Comparison of ENCODE assay signal across 14 mouse cellular contexts in genomic region chr5:104061936-104062772, GRCm38 (mm10). TPM values are rescaled to one million over a fixed set of nuclear protein-coding genes. Genes with fewer than 3 reads are reported as not detected.
DNase-seq lines count a peak whose midpoint lies in the region; ATAC-seq and TF ChIP-seq lines count a peak whose summit lies in the region.
"Had no signal": no experiment of that assay in that cellular context is flagged by ENCODE, and none has a peak within 500 bp of the region (broad histone marks: within the 10 kb centered on the region; RNA-seq: fewer than 3 reads in every experiment).

No protein-coding gene starts in this region.

- H3K4me1 ChIP-seq in hindbrain, embryonic 16.5 days (ENCODE audit: control insufficient read depth, insufficient read depth, low read depth, low read length), result no peaks in the 10 kb centered on the region
- H3K4me1 ChIP-seq in hindbrain, embryonic 14.5 days (replicated peaks; ENCODE audit: control insufficient read depth, insufficient read depth, low read length), result no peaks in the 10 kb centered on the region
- peaks cover 15 to 20% of the 10 kb centered on the region in 2 experiments for H3K4me1 ChIP-seq in MEL (ENCODE audit: control insufficient read depth in 1 of 2, insufficient read depth in 2 of 2, low read length in 2 of 2)
- H3K4me1 ChIP-seq in stomach, postnatal 0 days (replicated peaks; ENCODE audit: control insufficient read depth, insufficient read depth), result no peaks in the 10 kb centered on the region
- H3K4me1 ChIP-seq: midbrain, embryonic 10.5 days had no signal

- TF ChIP-seq RAD21 in MEL (IDR thresholded peaks at IDR 0.05; ENCODE audit: low read depth, low read length), result no peak

- no peaks in the 10 kb centered on the region for H3K79me2 ChIP-seq in MEL (ENCODE audit: control insufficient read depth, insufficient read depth, low read length, poor library complexity)

- H3K27ac ChIP-seq in hindbrain, embryonic 16.5 days (ENCODE audit: low read depth, low read length), result no peak overlapping the region
- no peak overlapping the region for H3K27ac ChIP-seq in hindbrain, embryonic 14.5 days
- peak overlapping the region; percentile 92 for H3K27ac ChIP-seq in MEL (ENCODE audit: control insufficient read depth, low read depth, low read length)
- H3K27ac ChIP-seq in stomach, postnatal 0 days (replicated peaks), result no peak overlapping the region
- H3K27ac ChIP-seq: midbrain, embryonic 10.5 days had no signal

- no peak for TF ChIP-seq POLR2A in MEL (IDR thresholded peaks at IDR 0.05; ENCODE audit: control insufficient read depth in 1 of 2, insufficient read depth in 1 of 2, low read depth in 1 of 2, low read length in 2 of 2, poor library complexity in 1 of 2)

- DNase-seq in hindbrain, embryonic 14.5 days (ENCODE audit: low spot score), result no peak
- no peak for DNase-seq in MEL (ENCODE audit: low read depth, low spot score)
- no peak for DNase-seq in stomach, postnatal 0 days (ENCODE audit: low spot score)
- DNase-seq in kidney, postnatal 14 days, result no peak
- DNase-seq: lung, adult 2 months; thymus, postnatal 4 days had no signal

- ATAC-seq in hindbrain, embryonic 16.5 days, result peak; percentile 50; the same call in 1 of the 2 replicates
- ATAC-seq in hindbrain, embryonic 14.5 days (ENCODE audit: low FRiP score), result no peak
- 0 out of 2 replicates have a peak, but pooled peaks have one; percentile 5 for ATAC-seq in common myeloid progenitor, adult 5-6 weeks (replicated peaks; ENCODE audit: low read depth, poor library complexity, severe bottlenecking)
- ATAC-seq in megakaryocyte-erythroid progenitor cell, adult 5-6 weeks (replicated peaks; ENCODE audit: low FRiP score, low TSS enrichment, poor library complexity, severe bottlenecking), result peak; percentile 53
- ATAC-seq in stomach, postnatal 0 days (ENCODE audit: low FRiP score, low TSS enrichment), result no peak

- TF ChIP-seq EP300 in MEL (IDR thresholded peaks at IDR 0.05; ENCODE audit: low read depth in 1 of 2, low read length in 2 of 2), result no peak
- no peak for TF ChIP-seq EP300 in stomach, postnatal 0 days (optimal IDR thresholded peaks at IDR 0.05)

- no peaks in the 10 kb centered on the region for H3K9me3 ChIP-seq in hindbrain, embryonic 16.5 days (ENCODE audit: control insufficient read depth, low read length)
- H3K9me3 ChIP-seq in hindbrain, embryonic 14.5 days (ENCODE audit: control insufficient read depth, low read length), result no peaks in the 10 kb centered on the region
- H3K9me3 ChIP-seq in MEL (replicated peaks; ENCODE audit: insufficient read depth, low read length), result no peaks in the 10 kb centered on the region
- no peaks in the 10 kb centered on the region for H3K9me3 ChIP-seq in stomach, postnatal 0 days (ENCODE audit: control insufficient read depth, low read length)
- H3K9me3 ChIP-seq: midbrain, embryonic 10.5 days had no signal

- 79% methylated on average over 13 of the region's 13 CpGs for WGBS in hindbrain, embryonic 16.5 days
- 80% methylated on average over 13 of the region's 13 CpGs for WGBS in hindbrain, embryonic 14.5 days
- WGBS in stomach, postnatal 0 days, result 72% methylated on average over 13 of the region's 13 CpGs

- no peak for TF ChIP-seq CTCF in MEL (IDR thresholded peaks at IDR 0.05 in 2 of 3, conservative IDR thresholded peaks at IDR 0.05 in 1 of 3; ENCODE audit: control insufficient read depth in 1 of 3, insufficient read depth in 1 of 3, low read depth in 2 of 3, low read length in 3 of 3, poor library complexity in 1 of 3, severe bottlenecking in 1 of 3)
- no peak for TF ChIP-seq CTCF in stomach, postnatal 0 days (IDR thresholded peaks at IDR 0.05; ENCODE audit: low read depth)

- H3K4me3 ChIP-seq in hindbrain, embryonic 16.5 days (ENCODE audit: low read length), result no peak overlapping the region
- H3K4me3 ChIP-seq in hindbrain, embryonic 14.5 days (replicated peaks; ENCODE audit: low read length), result no peak overlapping the region
- H3K4me3 ChIP-seq in MEL (ENCODE audit: control insufficient read depth in 1 of 2, insufficient read depth in 1 of 2, low read depth in 2 of 2, low read length in 2 of 2), result no peak overlapping the region
- no peak overlapping the region for H3K4me3 ChIP-seq in stomach, postnatal 0 days (ENCODE audit: low read depth, low read length)
- H3K4me3 ChIP-seq: midbrain, embryonic 10.5 days had no signal

- H3K36me3 ChIP-seq in hindbrain, embryonic 16.5 days (ENCODE audit: control insufficient read depth, insufficient read depth, low read length), result peaks cover 16% of the 10 kb centered on the region
- H3K36me3 ChIP-seq in hindbrain, embryonic 14.5 days (replicated peaks; ENCODE audit: control insufficient read depth, insufficient read depth), result peaks cover 57% of the 10 kb centered on the region
- H3K36me3 ChIP-seq in MEL (ENCODE audit: control insufficient read depth in 1 of 2, insufficient read depth in 2 of 2, low read length in 2 of 2), result peaks cover 8 to 25% of the 10 kb centered on the region in 2 experiments
- H3K36me3 ChIP-seq in stomach, postnatal 0 days (ENCODE audit: control insufficient read depth, insufficient read depth, low read length), result peaks cover 6% of the 10 kb centered on the region; the same call in 1 of the 2 replicates

- H3K9ac ChIP-seq in hindbrain, embryonic 16.5 days (ENCODE audit: low read depth, low read length), result no peak overlapping the region
- no peak overlapping the region for H3K9ac ChIP-seq in hindbrain, embryonic 14.5 days
- 0 out of 2 replicates have a peak overlapping the region, but pooled peaks have one; percentile 3 for H3K9ac ChIP-seq in MEL (ENCODE audit: control insufficient read depth, low read depth, low read length, poor library complexity, severe bottlenecking)
- no peak overlapping the region for H3K9ac ChIP-seq in stomach, postnatal 0 days (ENCODE audit: low read length)

- H3K4me2 ChIP-seq in hindbrain, embryonic 16.5 days (ENCODE audit: low read length), result no peak overlapping the region
- H3K4me2 ChIP-seq in hindbrain, embryonic 14.5 days (replicated peaks), result no peak overlapping the region
- no peak overlapping the region for H3K4me2 ChIP-seq in stomach, postnatal 0 days (replicated peaks; ENCODE audit: low read depth)

- no peaks in the 10 kb centered on the region for H3K27me3 ChIP-seq in hindbrain, embryonic 16.5 days (replicated peaks; ENCODE audit: control insufficient read depth, insufficient read depth, low read length)
- H3K27me3 ChIP-seq in hindbrain, embryonic 14.5 days (ENCODE audit: control insufficient read depth, insufficient read depth, low read length), result no peaks in the 10 kb centered on the region
- H3K27me3 ChIP-seq in MEL (ENCODE audit: control insufficient read depth in 1 of 2, insufficient read depth in 2 of 2, low read length in 2 of 2), result no peaks in the 10 kb centered on the region
- H3K27me3 ChIP-seq in stomach, postnatal 0 days (ENCODE audit: control insufficient read depth, insufficient read depth, low read length), result no peaks in the 10 kb centered on the region

RNA-seq across cellular contexts. Expression of gene Gm17660, which starts 15.3 kb away (rescaled TPM):
- polyA plus RNA-seq in hindbrain, embryonic 16.5 days (2015; fragmentation: Nextera tagmentation; extraction: Ambion mirVana), result 0.44 TPM in 1 of 2 replicates, not detected in the other
- polyA plus RNA-seq in hindbrain, embryonic 14.5 days (2014; fragmentation: Nextera tagmentation; extraction: Ambion mirVana), result not detected in 2 replicates
- not detected in 2 replicates for total RNA-seq in MEL (2012; rRNA removed)
- not detected for polyA plus RNA-seq in MEL (2012; ENCODE audit: insufficient read depth in 1 of 2, insufficient read length in 2 of 2, low read depth in 1 of 2, low replicate concordance in 2 of 2, missing spikeins in 1 of 2)
- total RNA-seq in common myeloid progenitor, adult 5-6 weeks (2017), result not detected in 2 replicates
- total RNA-seq in megakaryocyte-erythroid progenitor cell, adult 5-6 weeks (2014; fragmentation: Nextera tagmentation), result not detected in 2 replicates
- total RNA-seq in megakaryocyte-erythroid progenitor cell, adult 5-6 weeks (2017), result not detected in 2 replicates
- 0.35 TPM in 1 of 2 replicates, not detected in the other for polyA plus RNA-seq in stomach, postnatal 0 days (2015; fragmentation: Nextera tagmentation; extraction: Ambion mirVana)
- total RNA-seq: left cerebral cortex, postnatal 14 days had no signal
- polyA plus RNA-seq: gonadal fat pad, adult 2 months; heart, postnatal 0 days; intestine, embryonic 14.5 days; lung, adult 2 months; midbrain, embryonic 10.5 days had no signal

RNA-seq across cellular contexts. Expression of gene Nudt9, which starts 16.0 kb away (rescaled TPM):
- 68.4 and 71.7 TPM in 2 replicates for polyA plus RNA-seq in hindbrain, embryonic 16.5 days (2015; fragmentation: Nextera tagmentation; extraction: Ambion mirVana)
- polyA plus RNA-seq in hindbrain, embryonic 14.5 days (2014; fragmentation: Nextera tagmentation; extraction: Ambion mirVana), result 63.8 and 67.2 TPM in 2 replicates
- 83.2 and 102 TPM in 2 replicates for total RNA-seq in MEL (2012; rRNA removed)
- polyA plus RNA-seq in MEL (2012; ENCODE audit: insufficient read depth in 1 of 2, insufficient read length in 2 of 2, low read depth in 1 of 2, low replicate concordance in 2 of 2, missing spikeins in 1 of 2), result 100 to 1,000 TPM in 1 of 2 experiments, not detected in 1; 125 TPM
- 62.6 and 65.2 TPM in 2 replicates for total RNA-seq in common myeloid progenitor, adult 5-6 weeks (2017)
- 117 and 120 TPM in 2 replicates for total RNA-seq in megakaryocyte-erythroid progenitor cell, adult 5-6 weeks (2014; fragmentation: Nextera tagmentation)
- total RNA-seq in megakaryocyte-erythroid progenitor cell, adult 5-6 weeks (2017), result 159 and 167 TPM in 2 replicates
- polyA plus RNA-seq in stomach, postnatal 0 days (2015; fragmentation: Nextera tagmentation; extraction: Ambion mirVana), result 53.0 and 57.1 TPM in 2 replicates

RNA-seq across cellular contexts. Expression of gene Hsd17b11, which starts 40.4 kb away (rescaled TPM):
- polyA plus RNA-seq in hindbrain, embryonic 16.5 days (2015; fragmentation: Nextera tagmentation; extraction: Ambion mirVana), result 2.9 and 3.1 TPM in 2 replicates
- 3.3 and 3.5 TPM in 2 replicates for polyA plus RNA-seq in hindbrain, embryonic 14.5 days (2014; fragmentation: Nextera tagmentation; extraction: Ambion mirVana)
- 8.7 and 11.2 TPM in 2 replicates for total RNA-seq in MEL (2012; rRNA removed)
- 10 to 100 TPM in 1 of 2 experiments, not detected in 1; 16.0 TPM for polyA plus RNA-seq in MEL (2012; ENCODE audit: insufficient read depth in 1 of 2, insufficient read length in 2 of 2, low read depth in 1 of 2, low replicate concordance in 2 of 2, missing spikeins in 1 of 2)
- total RNA-seq in common myeloid progenitor, adult 5-6 weeks (2017), result 40.1 and 54.7 TPM in 2 replicates
- total RNA-seq in megakaryocyte-erythroid progenitor cell, adult 5-6 weeks (2014; fragmentation: Nextera tagmentation), result 4.9 and 5.6 TPM in 2 replicates
- total RNA-seq in megakaryocyte-erythroid progenitor cell, adult 5-6 weeks (2017), result 10.9 and 23.0 TPM in 2 replicates
- polyA plus RNA-seq in stomach, postnatal 0 days (2015; fragmentation: Nextera tagmentation; extraction: Ambion mirVana), result 19.1 and 20.9 TPM in 2 replicates

RNA-seq across cellular contexts. Expression of gene Sparcl1, which starts 51.4 kb away (rescaled TPM):
- 481 and 585 TPM in 2 replicates for polyA plus RNA-seq in hindbrain, embryonic 16.5 days (2015; fragmentation: Nextera tagmentation; extraction: Ambion mirVana)
- polyA plus RNA-seq in hindbrain, embryonic 14.5 days (2014; fragmentation: Nextera tagmentation; extraction: Ambion mirVana), result 286 and 356 TPM in 2 replicates
- not detected in 2 replicates for total RNA-seq in MEL (2012; rRNA removed)
- polyA plus RNA-seq in MEL (2012; ENCODE audit: insufficient read depth in 1 of 2, insufficient read length in 2 of 2, low read depth in 1 of 2, low replicate concordance in 2 of 2, missing spikeins in 1 of 2), result not detected
- total RNA-seq in common myeloid progenitor, adult 5-6 weeks (2017), result not detected in 2 replicates
- total RNA-seq in megakaryocyte-erythroid progenitor cell, adult 5-6 weeks (2014; fragmentation: Nextera tagmentation), result not detected in 2 replicates
- total RNA-seq in megakaryocyte-erythroid progenitor cell, adult 5-6 weeks (2017), result not detected in 2 replicates
- 206 and 241 TPM in 2 replicates for polyA plus RNA-seq in stomach, postnatal 0 days (2015; fragmentation: Nextera tagmentation; extraction: Ambion mirVana)

Comparison
In these comparisons a context has a peak if more than half of its experiments do, and no peak if none do; other contexts are left out.
1. ATAC-seq: peak in hindbrain, embryonic 16.5 days (single experiment), common myeloid progenitor, adult 5-6 weeks (single experiment) and megakaryocyte-erythroid progenitor cell, adult 5-6 weeks (single experiment); none in hindbrain, embryonic 14.5 days (single experiment) and stomach, postnatal 0 days (single experiment).